In the genomic region with DNA sequence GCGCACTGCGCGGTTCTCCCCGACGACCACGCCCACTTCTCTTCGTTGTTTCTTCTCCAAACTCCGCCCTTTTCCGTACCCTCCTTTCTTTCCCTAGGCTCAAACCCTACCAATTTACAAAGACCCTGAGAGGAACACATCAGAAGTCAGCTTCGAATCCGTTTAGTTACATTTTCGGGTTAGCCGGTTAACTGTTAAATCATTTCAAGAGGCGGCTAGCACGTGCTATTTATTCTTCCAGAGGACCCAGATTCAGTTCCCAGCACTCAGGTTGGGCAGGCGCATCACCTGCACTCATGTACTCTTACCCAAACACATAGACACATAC, we compare ENCODE assay signal across 8 mouse cellular contexts. TPM values are rescaled to one million over a fixed set of nuclear protein-coding genes. Genes with fewer than 3 reads are reported as not detected.
DNase-seq lines count a peak whose midpoint lies in the region; ATAC-seq lines count a peak whose summit lies in the region.

A gene (minus strand): TSS at position 154 of the 328 bp plus-strand sequence.

- peak within 1 kb of the TSS; percentile 81 for H3K9ac ChIP-seq in intestine, embryonic 16.5 days (ENCODE audit: low read depth, low read length)

- H3K27ac ChIP-seq in intestine, embryonic 16.5 days (ENCODE audit: low read length), result peak within 1 kb of the TSS; percentile 94
- H3K27ac ChIP-seq in midbrain, embryonic 10.5 days (replicated peaks), result peak within 1 kb of the TSS; percentile 85

- H3K36me3 ChIP-seq in intestine, embryonic 16.5 days (ENCODE audit: control insufficient read depth, insufficient read depth, low read length), result no peaks in the 10 kb centered on the region
- peaks cover 3% of the 10 kb centered on the region; the same call in 1 of the 2 replicates for H3K36me3 ChIP-seq in midbrain, embryonic 10.5 days

- DNase-seq in layer of hippocampus, adult 8-10 months (ENCODE audit: low spot score in 2 of 2), result no peak
- DNase-seq in layer of hippocampus, adult 9-10 months (ENCODE audit: low spot score), result no peak
- no peak for DNase-seq in adrenal gland, postnatal 36 days
- DNase-seq in gastrocnemius, postnatal 25 days, result no peak
- no peak for DNase-seq in midbrain, embryonic 10.5 days (ENCODE audit: low spot score)
- no peak for DNase-seq in thymus, postnatal 14 days
- DNase-seq in adipocyte (ENCODE audit: low spot score), result no peak

- H3K27me3 ChIP-seq in intestine, embryonic 16.5 days (replicated peaks; ENCODE audit: control insufficient read depth, insufficient read depth, low read length), result no peaks in the 10 kb centered on the region
- H3K27me3 ChIP-seq in midbrain, embryonic 10.5 days (ENCODE audit: low read depth, poor library complexity, severe bottlenecking), result no peaks in the 10 kb centered on the region; the same call in 1 of the 2 replicates

- H3K4me1 ChIP-seq in intestine, embryonic 16.5 days (ENCODE audit: control insufficient read depth, insufficient read depth, low read length), result peaks cover 6% of the 10 kb centered on the region
- H3K4me1 ChIP-seq in midbrain, embryonic 10.5 days, result peaks cover 17% of the 10 kb centered on the region

- H3K4me3 ChIP-seq in intestine, embryonic 16.5 days (ENCODE audit: low read length), result peak within 1 kb of the TSS; percentile 75
- peak within 1 kb of the TSS; percentile 76 for H3K4me3 ChIP-seq in midbrain, embryonic 10.5 days

- peak within 1 kb of the TSS; percentile 85 for H3K4me2 ChIP-seq in intestine, embryonic 16.5 days (ENCODE audit: low read depth, low read length)

- no peak; the same call in 1 of the 2 replicates for ATAC-seq in intestine, embryonic 16.5 days

- H3K9me3 ChIP-seq in intestine, embryonic 16.5 days (ENCODE audit: control insufficient read depth, low read length), result no peaks in the 10 kb centered on the region
- no peaks in the 10 kb centered on the region for H3K9me3 ChIP-seq in midbrain, embryonic 10.5 days (replicated peaks)

- 6% methylated on average over 16 of the region's 16 CpGs for WGBS in intestine, embryonic 16.5 days
- WGBS in midbrain, embryonic 10.5 days, result 6% methylated on average over 16 of the region's 16 CpGs

RNA-seq across cellular contexts. Expression of the gene that starts here (rescaled TPM):
- total RNA-seq in layer of hippocampus, adult 8-10 months (2022), result 100 to 1,000 TPM; 135 to 149 (median 141) TPM
- total RNA-seq in adrenal gland, postnatal 36 days (2021), result 10 to 100 TPM; 62.2 to 68.3 TPM
- 10 to 100 TPM; 18.7 to 24.5 TPM for total RNA-seq in gastrocnemius, postnatal 25 days (2021)
- polyA plus RNA-seq in intestine, embryonic 16.5 days (2015; fragmentation: Nextera tagmentation; extraction: Ambion mirVana), result 114 and 115 TPM in 2 replicates
- polyA plus RNA-seq in midbrain, embryonic 10.5 days (2016; fragmentation: Nextera tagmentation; extraction: Ambion mirVana), result 98.5 and 115 TPM in 2 replicates
